Mouse (Mus musculus) stomach, embryonic 16.5 days (tissue): Measurements from ENCODE around the gene Sfxn5. TPM values are rescaled to one million over a fixed set of nuclear protein-coding genes. Genes with fewer than 3 reads are reported as not detected.

ENCODE experiments used
- ATAC-seq: fragments of 200-750 bp; cut with Nextera tagmentation; 2 replicates; pipeline ENCODE4 v1.8.0; 2017; ENCODE audit warnings: moderate number of reproducible peaks, moderate TSS enrichment; ENCODE audit not compliant: insufficient read depth, low FRiP score
- H3K27ac ChIP-seq: fragments of 300-500 bp; sonication (generic); 2 replicates; pipeline ENCODE4 v1.5.1; 2014; ENCODE audit warnings: low read length
- H3K27me3 ChIP-seq: fragments of 300-500 bp; sonication (generic); 2 replicates; pipeline ENCODE4 v1.6.1; 2014; ENCODE audit warnings: low read length, control low read depth, mixed read lengths; ENCODE audit not compliant: control insufficient read depth, insufficient read depth
- H3K36me3 ChIP-seq: fragments of 300-500 bp; sonication (generic); 2 replicates; pipeline ENCODE4 v1.6.1; 2014; ENCODE audit warnings: low read length; ENCODE audit not compliant: control insufficient read depth, insufficient read depth
- H3K4me1 ChIP-seq: fragments of 300-500 bp; sonication (generic); 2 replicates; pipeline ENCODE4 v1.6.1; 2014; ENCODE audit warnings: low read length, control low read depth, mixed read lengths; ENCODE audit not compliant: control insufficient read depth, insufficient read depth
- H3K4me2 ChIP-seq: fragments of 300-500 bp; sonication (generic); 2 replicates; pipeline ENCODE4 v1.6.1; 2014; ENCODE audit warnings: low read depth, low read length, mixed read lengths
- H3K4me3 ChIP-seq: fragments of 300-500 bp; sonication (generic); replicated peaks from 2 replicates; pipeline ENCODE4 v1.5.1; 2014; ENCODE audit warnings: mild to moderate bottlenecking, low read length
- H3K9ac ChIP-seq: fragments of 300-500 bp; sonication (generic); 2 replicates; pipeline ENCODE4 v1.6.1; 2014; ENCODE audit warnings: low read length
- H3K9me3 ChIP-seq: fragments of 300-500 bp; sonication (generic); replicated peaks from 2 replicates; pipeline ENCODE4 v1.6.1; 2016; ENCODE audit warnings: low read length, control low read depth; ENCODE audit not compliant: control insufficient read depth
- WGBS: fragments of 180-500 bp; shearing (Covaris S2); extraction: QIAGEN DNeasy Blood & Tissue Kit; methylation state at CpG from one replicate; pipeline ENCODE4 v1.1.7; 2014; 5-methylcytosine and 5-hydroxymethylcytosine counted together
- polyA plus RNA-seq: library from polyadenylated mRNA; unstranded; fragments of >200 nt; fragmentation: Nextera tagmentation; extraction: Ambion mirVana; gene quantifications from 2 replicates; pipeline ENCODE4 v1.2.1, GENCODE M21; 2015

The Sfxn5 gene
- polyA plus RNA-seq, 1 experiment from 2014 or later = 11.0 TPM

GRCm38 (mm10) chr6:85356682-85357465 is 23.7 kb upstream of the Sfxn5 start:
- 52% methylated on average over 4 of the region's 4 CpGs for WGBS
- Histone ChIP-seq H3K4me1 (no peaks in the 10 kb centered on the region), H3K27ac (no peak overlapping the region), H3K4me3 (no peak overlapping the region), H3K36me3 (no peaks in the 10 kb centered on the region), H3K4me2 (no peak overlapping the region), H3K27me3 (no peaks in the 10 kb centered on the region), H3K9me3 (no peaks in the 10 kb centered on the region), H3K9ac (no peak overlapping the region)
- ATAC-seq = no peak

DNA sequence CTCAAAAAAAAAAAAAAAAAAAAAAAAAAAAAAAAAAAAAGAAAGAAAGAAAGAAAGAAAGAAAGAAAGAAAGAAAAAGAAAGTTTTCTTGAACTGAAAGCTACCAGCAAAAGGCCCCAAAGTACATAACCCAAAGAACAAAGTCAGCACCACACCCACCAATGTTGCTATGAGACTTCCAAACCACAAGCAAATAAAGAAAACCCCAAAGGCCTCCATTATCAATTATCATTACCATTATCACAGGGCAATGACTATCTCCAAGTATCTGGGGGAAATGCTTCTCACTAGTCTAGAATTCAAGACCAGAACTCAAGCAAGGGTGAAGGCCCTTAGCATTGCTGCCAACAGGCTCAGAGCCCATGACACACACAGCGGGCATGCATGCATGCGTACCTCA is 22.5 kb upstream of the Sfxn5 start:
- no peaks in the 10 kb centered on the region for H3K27me3 ChIP-seq
- H3K4me3 ChIP-seq = no peak overlapping the region
- 93% methylated on average over 2 of the region's 2 CpGs for WGBS
- H3K9ac ChIP-seq = no peak overlapping the region
- no peaks in the 10 kb centered on the region for H3K9me3 ChIP-seq
- ATAC-seq = no peak
- no peaks in the 10 kb centered on the region for H3K4me1 ChIP-seq
- H3K27ac ChIP-seq = no peak overlapping the region
- no peaks in the 10 kb centered on the region for H3K36me3 ChIP-seq
- H3K4me2 ChIP-seq = no peak overlapping the region

DNA sequence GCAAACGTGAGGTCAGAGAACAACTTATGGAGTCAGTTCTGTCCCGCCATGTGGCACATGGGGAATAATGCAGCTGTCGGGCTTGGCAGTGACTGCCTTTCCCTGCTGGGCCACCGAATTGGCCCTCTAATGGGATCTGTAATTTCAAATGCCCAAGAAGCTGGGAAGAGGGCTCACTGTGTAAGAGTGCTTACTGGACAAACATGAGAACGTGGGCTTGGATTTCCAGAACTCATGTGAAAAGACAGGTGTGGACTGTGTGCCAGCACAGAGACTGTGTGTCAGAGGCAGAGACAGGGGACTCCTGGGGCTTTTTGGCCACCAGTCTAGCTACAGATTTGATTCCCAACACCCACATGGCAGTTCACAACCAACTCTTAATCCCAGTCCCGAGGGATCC is 21.5 kb upstream of the Sfxn5 start:
- Histone ChIP-seq H3K9ac (no peak overlapping the region), H3K9me3 (no peaks in the 10 kb centered on the region), H3K36me3 (no peaks in the 10 kb centered on the region), H3K4me2 (no peak overlapping the region), H3K27ac (no peak overlapping the region), H3K4me3 (no peak overlapping the region), H3K4me1 (no peaks in the 10 kb centered on the region), H3K27me3 (no peaks in the 10 kb centered on the region)
- 71% methylated on average over 6 of the region's 6 CpGs for WGBS
- ATAC-seq = no peak

DNA sequence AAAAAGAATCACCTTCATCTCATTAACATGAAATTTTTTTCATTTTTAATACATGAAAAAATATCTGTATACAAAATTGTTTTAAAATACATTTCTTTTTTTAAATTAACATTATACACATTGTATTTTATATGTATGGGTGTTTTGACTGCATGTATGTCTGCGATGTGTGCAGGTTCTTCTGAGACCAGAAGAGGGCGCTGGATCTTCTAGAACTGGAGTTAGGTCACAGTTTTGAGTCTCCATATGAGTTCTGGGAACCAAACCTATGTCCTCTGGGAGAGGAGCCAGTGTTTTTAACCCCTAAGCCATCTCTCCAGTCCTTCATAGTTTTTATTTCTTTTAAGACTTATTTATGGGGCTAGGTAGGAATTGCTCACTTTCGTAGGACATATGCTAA is 20.5 kb upstream of the Sfxn5 start:
- Histone ChIP-seq H3K36me3 (no peaks in the 10 kb centered on the region), H3K27me3 (no peaks in the 10 kb centered on the region), H3K4me3 (no peak overlapping the region), H3K4me1 (no peaks in the 10 kb centered on the region), H3K9ac (no peak overlapping the region), H3K27ac (no peak overlapping the region), H3K4me2 (no peak overlapping the region), H3K9me3 (no peaks in the 10 kb centered on the region)
- no peak for ATAC-seq
- WGBS = 68% methylated on average over 3 of the region's 3 CpGs

- H3K4me1 ChIP-seq = no peaks in the 10 kb centered on the region
- WGBS = 80% methylated on average over 1 of the region's 1 CpGs
- H3K36me3 ChIP-seq = no peaks in the 10 kb centered on the region
- no peaks in the 10 kb centered on the region for H3K9me3 ChIP-seq
- H3K9ac ChIP-seq = no peak overlapping the region
- H3K27ac ChIP-seq = no peak overlapping the region
- no peaks in the 10 kb centered on the region for H3K27me3 ChIP-seq
- no peak overlapping the region for H3K4me2 ChIP-seq
- no peak for ATAC-seq
- H3K4me3 ChIP-seq = no peak overlapping the region
Measured at GRCm38 (mm10) chr6:85350157-85350556, 16.9 kb upstream of the Sfxn5 start.

GRCm38 (mm10) chr6:85349246-85349645 is 16.0 kb upstream of the Sfxn5 start:
- H3K36me3 ChIP-seq = no peaks in the 10 kb centered on the region
- WGBS = 54% methylated on average over 7 of the region's 7 CpGs
- H3K4me1 ChIP-seq = no peaks in the 10 kb centered on the region
- H3K27ac ChIP-seq = 0 out of 2 replicates have a peak overlapping the region, but pooled peaks have one; percentile 2
- no peak overlapping the region for H3K4me2 ChIP-seq
- H3K9ac ChIP-seq = no peak overlapping the region
- H3K4me3 ChIP-seq = no peak overlapping the region
- H3K27me3 ChIP-seq = no peaks in the 10 kb centered on the region
- no peaks in the 10 kb centered on the region for H3K9me3 ChIP-seq
- no peak for ATAC-seq

GRCm38 (mm10) chr6:85348133-85348532 is 14.9 kb upstream of the Sfxn5 start:
- 87% methylated on average over 11 of the region's 11 CpGs for WGBS

DNA sequence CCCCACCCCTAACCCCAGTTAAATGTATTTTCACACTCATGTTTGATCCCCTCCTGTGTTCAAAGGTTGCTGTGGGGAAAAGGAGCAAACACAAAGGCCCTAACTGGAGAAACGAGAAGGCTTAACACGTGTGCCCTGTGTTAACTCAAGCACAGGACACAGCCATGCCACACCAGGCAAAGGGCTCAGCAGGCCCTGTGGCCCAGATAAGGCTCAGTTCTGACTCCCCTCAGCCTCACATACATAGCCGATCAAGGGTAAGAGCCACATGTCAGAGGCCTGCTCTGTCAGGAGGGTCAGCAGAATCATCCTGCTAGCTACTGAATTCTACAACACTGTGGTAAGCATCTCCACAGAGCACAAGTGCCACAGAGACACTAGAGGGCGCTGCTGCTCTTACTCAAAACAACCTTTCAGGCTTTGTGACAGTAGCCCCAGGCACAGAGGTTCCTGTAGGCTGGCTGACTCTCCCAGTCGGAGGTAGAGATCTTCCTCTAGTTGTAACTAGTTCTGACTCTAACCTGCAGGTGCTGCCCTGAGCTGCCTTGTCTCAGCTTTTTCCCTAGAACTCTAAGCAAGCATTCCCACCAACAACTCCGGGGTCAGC is 12.9 kb upstream of the Sfxn5 start:
- H3K4me3 ChIP-seq = no peak overlapping the region
- no peaks in the 10 kb centered on the region for H3K27me3 ChIP-seq
- ATAC-seq = peak; percentile 74; the same call in 1 of the 2 replicates
- H3K9ac ChIP-seq = no peak overlapping the region
- H3K27ac ChIP-seq = no peak overlapping the region
- no peaks in the 10 kb centered on the region for H3K36me3 ChIP-seq
- H3K4me2 ChIP-seq = no peak overlapping the region
- 34% methylated on average over 6 of the region's 6 CpGs for WGBS
- H3K9me3 ChIP-seq = no peaks in the 10 kb centered on the region
- H3K4me1 ChIP-seq = no peaks in the 10 kb centered on the region

More at GRCm38 (mm10) chr6:85348133-85348532, 14.9 kb upstream of the Sfxn5 start:
- no peak overlapping the region for H3K4me3 ChIP-seq
- no peaks in the 10 kb centered on the region for H3K4me1 ChIP-seq
- ATAC-seq = no peak
- H3K9me3 ChIP-seq = no peaks in the 10 kb centered on the region
- H3K36me3 ChIP-seq = no peaks in the 10 kb centered on the region
- no peak overlapping the region for H3K27ac ChIP-seq
- H3K27me3 ChIP-seq = no peaks in the 10 kb centered on the region
- H3K9ac ChIP-seq = no peak overlapping the region
- H3K4me2 ChIP-seq = no peak overlapping the region

- Histone ChIP-seq H3K27ac (no peak overlapping the region), H3K36me3 (no peaks in the 10 kb centered on the region), H3K27me3 (no peaks in the 10 kb centered on the region), H3K9me3 (no peaks in the 10 kb centered on the region), H3K4me2 (no peak overlapping the region), H3K4me1 (no peaks in the 10 kb centered on the region), H3K9ac (no peak overlapping the region), H3K4me3 (no peak overlapping the region)
- ATAC-seq = no peak
Measured at GRCm38 (mm10) chr6:85344929-85345328, 11.7 kb upstream of the Sfxn5 start.
